Mouse (Mus musculus): ENCODE results near the gene Tnfaip8l2.

- no peak for TF ChIP-seq CTCF (IDR thresholded peaks at IDR 0.05; ENCODE audit: low read depth)
- TF ChIP-seq EP300 (IDR thresholded peaks at IDR 0.05; ENCODE audit: low read depth): no peak
These were observed 44.7 kb upstream of the Tnfaip8l2 start for GRCm38 (mm10) chr3:95186888-95187287.

Data from heart, postnatal 0 days (tissue).